In genomic region chr10:73010897-73011296, GRCm38 (mm10) we compare ENCODE assay signal across 11 mouse cellular contexts.
DNase-seq lines count a peak whose midpoint lies in the region.
"Had no signal": no experiment of that assay in that cellular context is flagged by ENCODE, and none has a peak within 500 bp of the region (broad histone marks: within the 10 kb centered on the region; RNA-seq: fewer than 3 reads in every experiment).

No protein-coding gene starts in this region.

- DNase-seq in adrenal gland, postnatal 25 days, result peak; percentile 10
- DNase-seq in adrenal gland, postnatal 4 days (ENCODE audit: low spot score in 2 of 2), result no peak
- DNase-seq in kidney, postnatal 10 days, result peak; percentile 8
- DNase-seq in kidney, adult 18-20 months, result no peak
- DNase-seq in 416B (ENCODE audit: low read depth), result peak; percentile 43
- DNase-seq in ZHBTc4 (ENCODE audit: low read depth, low spot score), result peak; percentile 33
- DNase-seq in gastrocnemius, adult 8-10 months (ENCODE audit: low spot score in 2 of 2), result no peak
- no peak for DNase-seq in lung, postnatal 14 days
- DNase-seq: B cell, adult 2 months; right cerebral cortex, adult 18-20 months; thymus, adult 18-20 months had no signal

Comparison
In these comparisons a context has a peak if more than half of its experiments do, and no peak if none do; other contexts are left out.
1. DNase-seq: peak in adrenal gland, postnatal 25 days (single experiment), kidney, postnatal 10 days (single experiment), 416B (single experiment) and ZHBTc4 (single experiment); none in adrenal gland, postnatal 4 days (0 of 2), kidney, adult 18-20 months (single experiment), gastrocnemius, adult 8-10 months (0 of 2) and lung, postnatal 14 days (single experiment).